Mouse (Mus musculus) layer of hippocampus, postnatal 25 days (tissue): ENCODE results near the gene Mapkbp1. TPM values are rescaled to one million over a fixed set of nuclear protein-coding genes. Genes with fewer than 3 reads are reported as not detected.
A peak's percentile ranks its signal among the peaks of the same experiment; 100 is the strongest.

Source experiments
- DNase-seq, 2 experiments: peaks; one replicate each; pipeline ENCODE4 v3.0.0; 2022; ENCODE audit warnings: mixed read lengths in 2 of 2, low spot score in 1 of 2; ENCODE audit errors: extremely low spot score in 1 of 2
- total RNA-seq, 2 experiments: library from RNA; stranded (reverse); gene quantifications; 2 replicates each; pipeline ENCODE4 v1.2.3; 2021

Mapkbp1 gene
- total RNA-seq, 2 experiments from 2014 or later, result 41.3 to 51.0 TPM

GRCm38 (mm10) chr2:120007680-120008210 is 35.2 kb downstream of the Mapkbp1 start:
- DNase-seq, result no peak

- DNase-seq, result no peak
These were observed 36.2 kb downstream of the Mapkbp1 start for GRCm38 (mm10) chr2:120008672-120009071.

- peak in 1 of 2 experiments; percentile 62 for DNase-seq
These were observed 39.1 kb downstream of the Mapkbp1 start for GRCm38 (mm10) chr2:120011462-120012200.

GRCm38 (mm10) chr2:120012924-120013323 is 40.4 kb downstream of the Mapkbp1 start:
- DNase-seq, result no peak

GRCm38 (mm10) chr2:120013831-120014486 is 41.5 kb downstream of the Mapkbp1 start:
- no peak for DNase-seq

- no peak for DNase-seq
These were observed 43.4 kb downstream of the Mapkbp1 start for GRCm38 (mm10) chr2:120015882-120016281.

GRCm38 (mm10) chr2:120017599-120017998 is 45.1 kb downstream of the Mapkbp1 start:
- DNase-seq, result no peak

- DNase-seq, result no peak
These were observed 51.8 kb downstream of the Mapkbp1 start for GRCm38 (mm10) chr2:120024337-120024736.

- peak; percentile 73 to 86 for DNase-seq
These were observed 54.8 kb downstream of the Mapkbp1 start, which contains the start of the genes Jmjd7 and Gm28042 for GRCm38 (mm10) chr2:120026984-120027949. Jmjd7 (plus strand) TSS chr2:120027483. Gm28042 (plus strand) TSS chr2:120027493.

- no peak for DNase-seq
These were observed 55.4 kb downstream of the Mapkbp1 start for GRCm38 (mm10) chr2:120027950-120028331.

- no peak for DNase-seq
These were observed 57.9 kb downstream of the Mapkbp1 start for GRCm38 (mm10) chr2:120030380-120030779.

GRCm38 (mm10) chr2:120032726-120033467 is 60.4 kb downstream of the Mapkbp1 start, which contains the start of gene Pla2g4b:
Pla2g4b (plus strand) TSS chr2:120033417.
- no peak for DNase-seq

- DNase-seq, result no peak
These were observed 61.2 kb downstream of the Mapkbp1 start for GRCm38 (mm10) chr2:120033726-120034125.

GRCm38 (mm10) chr2:120037744-120038143 is 65.2 kb downstream of the Mapkbp1 start:
- DNase-seq, result no peak

GRCm38 (mm10) chr2:120040991-120041390 is 68.5 kb downstream of the Mapkbp1 start:
- no peak for DNase-seq

GRCm38 (mm10) chr2:120044101-120044603 is 71.7 kb downstream of the Mapkbp1 start:
- DNase-seq, result no peak

- no peak for DNase-seq
These were observed 72.2 kb downstream of the Mapkbp1 start for GRCm38 (mm10) chr2:120044676-120045075.

GRCm38 (mm10) chr2:120046486-120047310 is 74.2 kb downstream of the Mapkbp1 start:
- no peak for DNase-seq
